Mouse (Mus musculus) neural tube, embryonic 10.5 days (tissue): Measurements from ENCODE around the gene Smok2b.
"Not testable (repeated sequence)": the region's sequence is repeated elsewhere in the genome, so short reads cannot be mapped to it uniquely, and the experiment has no call there.

Experiments used
- DNase-seq: peaks from one replicate; pipeline ENCODE4 v3.0.0-alpha.2; 2017; ENCODE audit warnings: low spot score; ENCODE audit errors: extremely low spot score

The Smok2b gene

DNA sequence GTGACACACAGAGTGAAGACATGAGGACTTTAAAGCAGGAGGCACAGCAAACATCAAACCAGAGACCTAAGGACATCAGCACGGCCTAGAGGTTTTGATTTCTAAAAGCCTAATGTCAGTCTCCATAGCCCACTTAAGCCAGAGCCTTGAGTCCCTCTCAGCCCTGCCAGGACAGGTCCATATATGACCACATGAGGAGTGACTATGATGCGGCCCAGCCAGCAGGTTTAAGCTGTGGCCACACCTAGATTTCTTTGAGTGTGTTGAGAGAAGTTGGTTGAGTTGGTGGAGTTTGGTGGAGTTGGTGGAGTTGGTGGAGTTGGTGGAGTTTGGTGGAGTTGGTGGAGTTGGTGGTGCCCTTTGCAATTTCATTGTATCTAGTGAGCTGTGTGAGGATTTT is at the start of gene Smok2b:
Gene Smok2b, plus strand, starts transcription at position 301 of the 400 bp plus-strand sequence.
- DNase-seq, result not testable (repeated sequence)

DNA sequence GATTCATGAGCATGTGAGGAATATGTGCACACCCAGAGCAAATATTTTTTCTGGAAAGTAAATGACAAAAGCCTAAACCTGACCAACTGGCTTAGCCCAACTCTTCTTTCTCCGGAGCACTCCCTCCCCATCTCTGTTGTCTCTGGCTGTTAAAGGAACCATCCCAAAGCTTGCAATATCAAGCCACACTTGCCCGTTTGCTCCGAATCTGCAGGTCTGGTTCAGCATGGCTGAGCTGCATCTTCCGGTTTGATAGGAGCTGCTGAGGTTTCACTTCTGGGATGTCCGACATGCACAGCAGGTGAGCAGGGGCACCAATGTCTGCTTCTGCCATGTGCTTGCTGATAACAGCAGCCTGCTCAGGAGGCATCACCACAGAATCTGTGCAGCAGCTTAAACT is 49.6 kb upstream of the Smok2b start:
- not testable (repeated sequence) for DNase-seq

DNA sequence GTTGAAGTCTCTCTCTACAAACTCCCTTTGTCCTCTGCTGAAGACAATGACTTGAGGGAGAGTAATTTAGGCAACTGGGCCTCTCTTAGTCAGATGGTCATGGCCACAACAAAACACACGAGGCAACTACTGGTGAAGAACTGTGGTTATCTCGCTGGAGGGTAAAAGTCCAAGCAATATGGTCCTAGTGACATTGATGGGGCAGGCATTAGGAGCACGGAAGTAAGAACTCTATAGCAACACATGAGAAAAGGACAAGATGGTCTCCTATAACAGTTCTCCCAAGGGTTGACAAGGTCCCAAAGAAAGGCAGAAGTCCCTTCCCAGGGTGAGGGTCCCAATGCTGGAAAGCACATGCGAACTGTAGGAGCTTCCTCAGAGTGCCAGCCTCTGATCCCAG is 47.3 kb upstream of the Smok2b start:
- not testable (repeated sequence) for DNase-seq

DNA sequence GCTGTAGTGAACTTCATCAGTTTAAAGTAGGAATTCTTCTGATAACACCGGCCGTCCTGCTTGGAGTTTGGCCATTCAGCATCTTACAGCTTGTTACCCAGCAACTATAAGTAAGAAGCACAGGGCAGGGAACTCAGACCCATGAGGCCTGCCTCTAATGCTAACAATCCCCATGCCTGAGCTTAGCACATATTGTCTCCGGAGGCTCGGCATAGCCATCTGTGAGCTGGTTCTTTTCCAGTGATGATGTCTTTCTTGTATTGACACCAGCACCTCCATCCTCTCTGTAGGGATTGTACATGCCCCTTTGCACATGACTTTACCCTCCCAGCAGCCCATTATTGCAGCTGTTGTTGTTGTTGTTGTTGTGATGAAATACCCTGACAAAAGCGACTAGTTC is 45.5 kb upstream of the Smok2b start:
- DNase-seq, result not testable (repeated sequence)

DNA sequence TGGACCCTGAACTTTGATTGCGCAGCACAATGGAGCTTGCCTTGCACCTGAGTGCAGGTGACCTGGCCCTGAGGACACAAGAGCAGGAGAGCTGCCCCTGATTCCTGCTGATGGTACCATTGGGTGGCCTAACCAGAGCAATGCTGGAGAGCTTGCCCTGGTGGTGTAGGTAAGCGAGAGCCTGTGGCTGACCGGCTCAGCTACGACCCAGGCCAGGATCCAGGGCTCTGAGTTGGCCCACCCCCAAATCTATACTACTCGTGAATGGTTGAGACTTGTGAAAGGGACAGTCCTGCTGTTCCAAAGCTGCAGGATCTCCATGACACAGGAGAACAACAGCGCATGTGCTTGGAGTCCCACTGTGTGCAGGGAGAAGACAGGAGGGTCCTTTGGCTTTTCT is 43.5 kb upstream of the Smok2b start:
- not testable (repeated sequence) for DNase-seq

DNA sequence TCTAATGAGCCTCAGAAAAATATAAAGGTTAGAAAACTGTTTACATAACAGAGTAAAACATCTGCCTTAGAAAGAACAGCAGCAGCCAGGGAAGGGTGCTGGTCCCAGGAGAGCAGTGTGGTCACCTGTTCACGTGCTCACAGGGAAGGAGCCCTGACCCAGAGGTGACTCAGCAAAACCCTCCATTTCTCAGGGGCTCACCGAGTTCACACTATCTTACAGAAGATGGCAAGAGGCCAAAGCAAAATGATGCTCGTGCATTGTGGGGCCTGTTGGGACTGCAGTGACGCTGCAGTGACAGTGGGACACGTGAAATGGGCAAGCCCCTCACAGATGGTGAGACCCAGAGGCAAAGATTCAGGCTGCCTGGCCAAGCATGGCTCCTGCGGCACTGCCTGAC is 42.4 kb upstream of the Smok2b start:
- DNase-seq, result not testable (repeated sequence)

DNA sequence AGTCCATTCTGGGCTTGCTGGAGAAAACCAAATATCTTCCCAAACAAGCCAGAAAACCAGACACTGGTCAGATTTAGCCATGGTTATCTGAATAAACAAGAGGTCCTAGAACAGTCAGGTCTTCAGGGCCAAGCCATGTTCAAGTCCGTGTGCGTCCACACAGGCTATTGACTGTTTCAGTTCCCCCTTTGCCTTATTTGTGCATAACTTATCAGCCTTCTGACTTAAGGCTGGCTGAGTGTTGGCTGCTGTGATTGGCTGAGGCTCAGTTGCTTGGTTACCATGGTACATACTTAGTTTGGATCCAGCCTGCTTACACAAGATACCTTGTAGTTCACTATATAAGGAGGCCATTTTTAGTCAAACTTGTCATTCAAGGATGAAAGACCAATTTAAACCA is 41.2 kb upstream of the Smok2b start:
- DNase-seq, result not testable (repeated sequence)

DNA sequence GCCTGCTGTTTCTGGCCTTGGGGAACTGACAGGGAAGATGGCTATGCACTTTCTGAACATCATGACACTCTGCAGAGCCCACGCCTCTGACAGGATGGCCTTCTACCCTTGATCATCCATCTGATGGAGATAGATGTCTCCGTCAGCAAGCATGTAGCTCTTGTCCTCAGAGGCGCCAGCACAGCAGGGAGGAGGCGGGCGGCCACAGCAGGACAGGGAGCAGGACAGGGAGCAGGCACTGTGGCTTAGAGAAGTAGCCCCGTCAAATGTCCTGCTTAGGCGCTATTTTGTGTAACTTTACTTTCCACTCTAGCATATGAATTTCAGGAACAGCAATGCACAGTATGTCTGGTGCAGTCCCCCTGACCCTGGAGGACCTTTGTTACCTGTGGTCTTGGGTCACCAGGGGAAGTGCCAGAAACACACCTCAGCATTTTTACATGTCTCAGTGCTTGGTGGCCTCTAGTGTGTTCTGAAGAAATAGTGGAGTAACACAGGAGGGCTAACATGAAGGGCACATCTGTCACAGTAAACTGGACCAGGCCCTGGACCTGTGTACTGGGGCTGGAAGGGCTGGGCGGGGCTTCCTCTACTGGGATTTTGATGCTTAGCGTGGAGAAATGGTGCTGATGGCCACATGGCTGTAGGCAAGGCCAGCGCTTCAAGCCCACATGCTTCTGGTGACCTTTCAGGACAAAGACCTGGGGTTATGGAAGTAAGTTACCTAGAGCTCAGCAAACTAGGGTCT is 39.0 kb upstream of the Smok2b start:
- not testable (repeated sequence) for DNase-seq

DNA sequence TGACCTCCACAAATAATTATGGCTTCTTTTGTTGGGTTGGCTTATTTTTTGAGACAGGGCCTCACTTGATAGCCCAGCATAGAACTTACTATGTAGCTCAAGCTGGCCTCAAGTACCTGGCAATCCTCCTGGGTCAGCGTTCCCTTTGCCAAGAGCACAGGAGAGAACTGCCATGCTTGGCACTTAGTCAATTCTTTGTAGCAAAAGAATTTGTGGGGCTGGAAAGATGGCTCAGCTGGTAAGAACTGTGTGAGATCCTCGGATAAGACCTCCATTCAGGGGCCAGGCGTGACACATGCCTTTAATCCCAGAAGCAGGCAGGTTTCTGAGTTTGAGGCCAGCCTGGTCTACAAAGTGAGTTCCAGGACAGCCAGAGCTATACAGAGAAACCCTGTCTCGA is 33.6 kb upstream of the Smok2b start:
- DNase-seq, result not testable (repeated sequence)

DNA sequence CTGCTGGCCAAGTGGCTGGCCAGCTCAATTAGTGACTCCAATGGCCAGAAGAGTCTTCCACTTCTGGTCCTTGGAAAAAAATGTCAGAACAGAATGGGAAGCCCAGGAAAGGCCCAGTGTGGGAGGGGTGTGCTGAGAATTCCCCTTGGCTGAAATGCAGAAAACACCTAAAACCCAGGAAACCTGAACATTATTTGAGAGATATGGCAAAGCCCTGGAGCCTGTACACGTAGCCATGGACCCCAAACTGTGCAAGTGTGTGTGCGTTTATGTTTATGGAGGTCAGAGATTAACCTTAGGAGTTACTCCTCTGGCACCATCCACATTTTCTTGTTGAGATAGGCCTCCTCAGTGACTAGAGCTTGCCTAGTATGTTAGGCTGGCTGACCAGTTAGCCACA is 31.2 kb upstream of the Smok2b start:
- not testable (repeated sequence) for DNase-seq

DNA sequence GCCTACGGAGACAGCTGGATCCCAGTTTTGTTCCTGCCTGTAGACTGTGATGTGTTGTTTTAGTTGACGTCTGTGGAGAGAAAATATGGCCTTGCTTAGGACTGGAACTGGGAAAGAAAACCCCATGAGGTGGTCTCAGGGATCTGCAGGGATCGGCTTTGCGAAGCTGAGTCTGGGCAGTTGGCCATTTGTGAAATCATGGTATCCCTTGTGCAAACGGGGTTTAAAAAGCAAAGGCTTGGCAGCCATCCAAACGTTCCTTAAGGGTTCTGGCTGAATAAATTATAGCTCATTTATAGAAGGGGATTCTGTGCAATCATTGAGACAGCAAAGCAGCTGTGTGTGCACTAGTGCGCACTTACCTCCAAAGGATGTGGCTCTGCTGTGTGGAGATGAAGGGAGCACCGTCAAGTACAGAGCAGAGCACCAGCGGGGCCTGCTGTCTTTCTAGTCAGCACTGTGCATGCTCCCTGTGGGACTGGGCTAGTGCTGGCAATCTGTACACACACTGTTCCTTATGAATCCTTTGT is 30.1 kb upstream of the Smok2b start:
- DNase-seq, result not testable (repeated sequence)

DNA sequence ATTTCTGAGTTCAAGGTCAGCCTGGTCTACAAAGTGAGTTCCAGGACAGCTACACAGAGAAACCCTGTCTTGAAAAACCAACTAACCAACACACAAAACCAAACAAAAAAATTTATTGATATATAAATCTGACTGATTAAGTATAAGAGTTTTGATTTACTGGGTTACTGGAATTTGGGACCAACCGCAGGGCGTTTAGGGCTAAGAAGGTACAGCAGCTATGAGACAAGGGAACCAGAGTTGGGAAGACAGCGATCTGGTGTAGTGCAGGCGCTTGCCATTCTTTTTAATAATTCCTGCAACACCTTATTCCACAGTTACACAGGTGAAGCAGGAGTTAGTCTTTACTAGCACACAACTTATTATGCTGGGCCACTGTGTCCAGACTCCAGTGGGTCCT is 28.5 kb upstream of the Smok2b start:
- not testable (repeated sequence) for DNase-seq

DNA sequence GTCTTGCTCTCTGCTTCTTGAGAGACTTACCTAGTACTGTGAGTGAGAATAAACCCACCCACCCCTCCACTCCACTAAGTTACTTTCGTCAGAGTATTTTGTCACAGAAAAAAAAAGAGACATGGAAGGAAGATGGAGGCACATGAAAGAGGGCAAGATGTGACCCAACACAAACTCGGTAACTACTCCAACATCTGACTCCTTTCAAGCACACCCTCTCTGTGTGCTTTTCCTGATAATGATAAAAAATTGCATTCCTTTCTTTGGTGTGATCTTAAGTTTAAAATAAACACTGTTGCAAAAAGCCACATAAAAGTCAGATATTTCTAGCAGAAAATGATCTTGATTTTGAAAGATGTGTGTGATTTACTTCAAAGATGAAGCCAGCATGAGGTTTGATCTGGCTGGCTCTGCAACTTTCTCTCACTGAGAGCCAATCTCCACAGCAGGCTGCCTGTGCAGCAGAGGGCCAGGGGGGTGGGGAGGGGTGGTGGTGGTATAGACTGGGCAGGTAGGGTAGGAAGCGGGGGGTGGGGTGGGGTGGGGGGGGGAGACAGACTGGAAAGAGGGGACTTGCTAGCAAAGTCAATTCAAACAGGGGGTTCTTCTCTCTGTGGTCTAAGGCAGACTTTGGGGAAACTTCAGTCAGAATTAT is 27.5 kb upstream of the Smok2b start:
- not testable (repeated sequence) for DNase-seq

DNA sequence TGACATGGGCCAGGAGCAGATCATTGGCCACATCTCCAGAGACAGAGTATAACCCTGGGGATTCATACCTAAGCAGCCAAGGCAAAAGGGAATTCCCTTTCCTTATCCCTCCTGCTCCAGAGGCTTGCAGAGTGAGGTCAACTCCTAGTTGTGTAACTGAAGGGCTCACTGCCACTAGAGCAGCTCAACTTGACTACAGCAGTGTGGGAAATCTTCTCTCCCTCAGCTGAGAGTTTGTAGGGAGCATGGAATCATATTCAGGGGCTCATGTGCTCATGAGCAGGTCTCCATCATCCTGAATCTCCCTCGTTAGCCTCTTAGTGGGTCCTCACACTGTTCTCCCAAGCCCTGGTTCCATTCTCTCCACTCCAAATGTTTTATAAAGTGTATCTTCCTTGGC is 24.8 kb upstream of the Smok2b start:
- not testable (repeated sequence) for DNase-seq

DNA sequence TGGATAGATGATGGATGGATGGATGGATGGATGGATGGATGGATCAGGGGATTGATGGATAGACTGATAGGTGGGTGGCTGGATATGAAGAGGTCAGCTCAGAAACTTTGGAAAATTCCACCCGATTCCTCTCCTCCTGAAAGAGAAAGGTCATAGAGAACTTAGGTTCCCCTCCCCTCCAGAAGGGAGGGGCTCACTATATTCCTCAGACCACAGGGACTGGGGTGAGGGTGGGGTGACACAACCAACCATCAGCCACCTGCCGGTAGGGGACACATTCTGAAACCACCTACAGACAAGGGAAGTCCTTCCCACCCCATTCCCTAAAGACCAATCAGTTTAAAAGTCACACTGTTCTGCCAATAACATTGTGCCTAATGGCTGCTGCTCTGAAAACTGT is 23.6 kb upstream of the Smok2b start:
- no peak for DNase-seq

DNA sequence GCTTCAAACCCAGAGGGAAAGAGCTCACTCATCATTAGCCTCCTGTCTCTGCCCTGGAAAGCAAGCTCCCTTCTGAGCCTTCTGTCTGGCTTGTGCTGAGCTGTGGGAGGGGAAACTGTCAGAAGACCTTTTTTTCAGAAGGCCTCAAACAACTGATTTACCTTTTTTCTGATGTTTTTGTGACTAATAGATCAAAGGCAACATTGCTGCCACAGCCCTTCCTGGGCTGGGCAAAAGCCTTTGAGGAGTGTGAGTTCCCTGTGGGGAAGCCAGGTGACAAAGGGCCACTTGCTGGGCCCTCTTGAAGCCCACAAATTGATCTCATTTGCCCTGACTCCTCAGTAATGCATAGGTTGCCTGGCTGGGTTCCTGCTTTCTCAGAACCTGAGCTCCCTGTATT is 21.6 kb upstream of the Smok2b start:
- not testable (repeated sequence) for DNase-seq

DNA sequence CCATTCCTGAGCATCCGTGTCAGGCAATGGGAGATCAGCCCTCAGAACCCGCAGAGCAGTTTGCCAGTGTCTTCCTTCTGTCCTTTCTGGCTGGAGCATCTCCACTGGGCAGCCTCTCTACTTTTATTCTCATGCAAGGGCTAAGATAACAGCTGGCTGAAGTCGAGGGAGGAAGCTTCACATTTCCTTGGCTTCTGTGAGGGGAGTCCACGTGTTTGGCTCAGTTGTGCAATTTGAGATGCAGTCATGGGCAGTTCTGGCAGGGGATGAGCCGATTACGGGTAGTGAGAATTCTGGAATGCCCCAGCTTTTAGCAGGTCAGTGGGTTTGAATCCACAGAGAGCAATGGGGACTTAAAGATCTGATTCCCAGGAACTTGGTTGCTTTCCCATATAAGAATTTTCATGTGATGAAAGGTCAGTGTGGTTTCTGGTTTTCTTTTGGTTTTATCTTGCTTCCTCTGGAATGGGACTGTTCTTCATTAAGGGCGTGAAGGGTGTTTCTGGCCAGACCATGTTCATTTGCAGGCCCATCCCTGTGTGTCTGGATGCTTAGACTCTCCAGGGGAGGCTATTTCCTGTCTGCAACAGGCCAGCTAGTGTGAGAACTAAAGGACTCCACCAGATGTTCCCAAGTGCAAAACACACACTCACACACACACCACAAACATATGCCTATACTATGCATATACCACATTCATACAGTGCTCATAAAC is 17.8 kb upstream of the Smok2b start:
- no peak for DNase-seq

DNA sequence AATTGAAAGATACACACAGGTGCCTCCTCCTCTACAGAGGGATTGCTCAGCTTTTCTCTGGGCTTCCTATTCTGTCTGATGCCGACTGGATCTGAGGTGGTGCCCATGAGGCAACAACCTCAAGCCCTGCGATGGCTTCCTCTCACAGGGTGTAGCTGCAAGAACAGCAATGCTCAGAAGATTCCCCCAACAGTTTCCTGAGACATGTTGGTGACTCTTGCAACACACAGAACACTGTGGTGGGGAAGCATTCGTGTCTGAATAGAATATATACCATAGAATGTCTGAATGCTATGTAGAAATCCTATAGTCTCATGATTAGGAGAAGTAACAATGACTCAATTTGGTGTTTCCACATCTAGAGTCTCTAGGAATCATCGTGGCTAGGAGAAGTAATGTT is 15.9 kb upstream of the Smok2b start:
- DNase-seq, result no peak

DNA sequence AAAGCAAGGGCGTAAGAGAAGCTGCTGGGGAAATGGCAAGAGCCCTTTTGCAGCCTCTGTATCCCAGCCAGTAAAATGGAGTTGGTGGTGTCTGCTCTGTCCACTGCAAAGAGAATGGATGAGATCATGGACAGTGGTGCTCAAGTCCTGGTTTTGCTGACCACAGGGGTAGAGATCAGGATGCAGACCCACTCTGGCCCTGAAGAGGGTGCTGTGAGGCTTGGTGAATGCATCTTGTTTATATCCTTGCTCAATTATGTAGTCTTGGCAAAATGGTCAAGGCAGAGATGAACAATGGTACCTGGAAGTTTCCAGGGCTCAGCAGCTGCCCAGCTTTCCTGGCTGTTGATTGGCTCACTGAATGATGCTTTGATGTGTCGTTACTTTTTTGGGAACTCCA is 14.5 kb upstream of the Smok2b start:
- no peak for DNase-seq

DNA sequence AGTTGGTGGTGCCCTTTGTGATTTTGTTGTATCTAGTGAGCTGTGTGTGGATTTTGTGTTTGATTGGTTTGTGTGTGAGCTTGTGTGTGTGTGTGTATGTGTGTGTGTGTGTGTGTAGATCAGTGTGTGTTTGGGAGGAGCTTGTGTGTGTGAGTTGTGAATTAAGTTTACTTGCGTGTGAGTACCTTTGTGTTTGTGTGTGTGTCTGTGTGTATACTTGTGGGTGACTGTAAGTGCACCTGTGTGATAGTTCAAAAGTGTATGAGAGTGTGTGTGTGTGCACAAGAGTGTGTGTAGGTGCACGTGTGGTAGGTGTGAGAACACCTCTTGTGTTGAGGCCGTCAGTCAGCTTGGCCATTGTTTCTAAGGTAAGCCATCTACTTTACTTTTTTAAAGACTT is 9.2 kb upstream of the Smok2b start, which contains the start of gene Smok2a:
Gene Smok2a, plus strand, starts transcription at position 301 of the 400 bp plus-strand sequence.
- no peak for DNase-seq

DNA sequence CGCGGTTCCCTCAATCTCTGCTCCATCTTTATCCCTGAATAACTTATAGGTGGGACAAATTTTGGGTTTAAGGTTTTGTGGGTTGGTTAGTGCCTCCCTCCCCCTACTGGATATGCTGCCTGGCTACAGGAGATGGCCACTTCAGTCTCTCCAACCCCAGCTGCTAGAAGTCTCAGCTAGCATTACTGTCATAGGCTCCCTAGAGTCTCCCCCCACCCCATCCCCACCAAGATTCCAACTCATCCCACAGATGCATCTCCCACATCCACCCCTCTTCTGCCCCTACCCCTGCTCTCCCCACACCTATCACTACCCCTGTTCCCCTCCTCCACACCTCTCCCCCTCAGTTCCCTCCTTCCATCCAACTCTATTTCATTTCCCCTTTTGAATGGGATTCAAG is 8.1 kb upstream of the Smok2b start:
- DNase-seq, result not testable (repeated sequence)

DNA sequence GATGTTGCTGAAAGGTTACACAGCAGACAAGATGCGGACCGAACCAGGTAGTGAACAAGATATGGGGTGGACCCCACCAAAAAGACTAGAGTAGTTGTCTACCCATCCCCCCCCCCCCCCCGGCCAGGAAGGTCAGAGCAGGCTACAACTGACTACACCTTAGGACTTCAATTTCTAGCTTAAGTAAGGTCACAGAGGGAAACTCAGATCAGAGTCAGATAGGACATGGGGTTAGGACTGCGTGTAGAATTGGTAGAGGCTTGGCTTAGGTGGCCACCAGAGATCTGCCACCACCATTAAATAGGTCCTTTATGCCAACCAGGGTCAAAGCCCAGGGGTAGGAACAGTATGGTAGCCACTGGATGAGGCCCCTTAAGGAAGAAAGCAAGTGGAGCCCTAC is 9.4 kb downstream of the Smok2b start:
- not testable (repeated sequence) for DNase-seq
